Mouse (Mus musculus): ENCODE data around the gene Itga4. TPM values are rescaled to one million over a fixed set of nuclear protein-coding genes. Genes with fewer than 3 reads are reported as not detected.
A peak's percentile ranks its signal among the peaks of the same experiment; 100 is the strongest.

The Itga4 gene
- polyA plus RNA-seq, 1 experiment from 2014 or later = 13.3 TPM

GRCm38 (mm10) chr2:79237216-79237615 is 18.0 kb upstream of the Itga4 start:
- H3K4me1 ChIP-seq (ENCODE audit: control insufficient read depth, insufficient read depth, low read length) = peaks cover 8% of the 10 kb centered on the region; the same call in 1 of the 2 replicates
- 78% methylated on average over 6 of the region's 6 CpGs for WGBS (ENCODE audit: insufficient replicate concordance)

DNA sequence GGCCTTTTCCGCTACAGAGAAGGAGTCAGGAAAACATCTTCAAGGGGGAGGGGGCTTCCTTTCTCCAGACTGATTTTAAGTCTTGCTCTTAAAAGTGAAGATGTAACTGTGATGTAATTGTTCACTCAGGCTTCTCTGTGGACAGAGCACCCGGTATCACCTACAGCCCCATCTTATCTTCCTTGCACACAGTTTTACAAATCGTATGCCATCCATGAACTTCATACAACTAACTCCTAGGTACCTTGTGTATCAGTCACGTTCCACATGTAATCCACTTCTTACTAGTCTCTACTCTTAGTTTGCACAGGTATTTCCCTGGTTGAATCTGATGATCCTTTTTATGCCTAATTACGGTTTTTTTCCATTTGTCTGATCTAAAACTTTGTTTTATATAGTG is 10.9 kb upstream of the Itga4 start:
- Histone ChIP-seq H3K9me3 (replicated peaks; ENCODE audit: control insufficient read depth, low read length) (no peaks in the 10 kb centered on the region), H3K9ac (ENCODE audit: low read depth, low read length) (no peak overlapping the region), H3K27ac (ENCODE audit: low read depth, low read length) (no peak overlapping the region), H3K27me3 (ENCODE audit: control insufficient read depth, insufficient read depth, low read length) (no peaks in the 10 kb centered on the region), H3K36me3 (ENCODE audit: control insufficient read depth, insufficient read depth, low read length) (no peaks in the 10 kb centered on the region), H3K4me1 (ENCODE audit: control insufficient read depth, insufficient read depth, low read length) (peaks cover 15% of the 10 kb centered on the region; the same call in 1 of the 2 replicates), H3K4me3 (ENCODE audit: low read depth, low read length) (no peak overlapping the region), H3K4me2 (no peak overlapping the region)
- ATAC-seq (replicated peaks; ENCODE audit: insufficient number of reproducible peaks, low FRiP score, low TSS enrichment) = no peak
- WGBS (ENCODE audit: insufficient replicate concordance) = 66% methylated on average over 5 of the region's 5 CpGs

More at GRCm38 (mm10) chr2:79237216-79237615, 18.0 kb upstream of the Itga4 start:
- H3K9ac ChIP-seq (ENCODE audit: low read depth, low read length) = no peak overlapping the region
- H3K36me3 ChIP-seq (ENCODE audit: control insufficient read depth, insufficient read depth, low read length) = no peaks in the 10 kb centered on the region
- no peak overlapping the region for H3K4me2 ChIP-seq
- H3K9me3 ChIP-seq (replicated peaks; ENCODE audit: control insufficient read depth, low read length) = no peaks in the 10 kb centered on the region
- H3K27me3 ChIP-seq (ENCODE audit: control insufficient read depth, insufficient read depth, low read length) = no peaks in the 10 kb centered on the region
- no peak overlapping the region for H3K4me3 ChIP-seq (ENCODE audit: low read depth, low read length)
- H3K27ac ChIP-seq (ENCODE audit: low read depth, low read length) = no peak overlapping the region
- no peak for ATAC-seq (replicated peaks; ENCODE audit: insufficient number of reproducible peaks, low FRiP score, low TSS enrichment)

DNA sequence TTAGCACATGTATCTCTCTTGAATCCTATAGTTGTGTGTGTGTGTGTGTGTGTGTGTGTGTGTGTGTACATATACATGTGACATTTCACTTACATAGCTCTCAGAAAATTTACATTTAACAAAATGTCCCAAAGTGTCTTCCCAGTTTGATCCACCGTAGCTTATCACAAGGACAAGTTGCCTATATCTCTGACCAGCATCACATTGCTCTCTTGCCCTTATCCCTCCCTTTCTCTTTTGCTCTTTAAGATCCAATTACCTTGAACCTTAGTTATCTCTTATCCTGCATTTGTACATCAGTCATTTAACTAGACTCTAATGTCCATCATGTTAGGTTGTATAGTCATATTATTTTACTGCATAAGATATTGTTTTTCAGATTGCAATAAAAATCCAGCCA is 10.5 kb upstream of the Itga4 start:
- Histone ChIP-seq H3K4me1 (ENCODE audit: control insufficient read depth, insufficient read depth, low read length) (peaks cover 15% of the 10 kb centered on the region; the same call in 1 of the 2 replicates), H3K27ac (ENCODE audit: low read depth, low read length) (no peak overlapping the region), H3K9me3 (replicated peaks; ENCODE audit: control insufficient read depth, low read length) (no peaks in the 10 kb centered on the region), H3K4me2 (no peak overlapping the region), H3K9ac (ENCODE audit: low read depth, low read length) (no peak overlapping the region), H3K27me3 (ENCODE audit: control insufficient read depth, insufficient read depth, low read length) (no peaks in the 10 kb centered on the region), H3K36me3 (ENCODE audit: control insufficient read depth, insufficient read depth, low read length) (no peaks in the 10 kb centered on the region), H3K4me3 (ENCODE audit: low read depth, low read length) (no peak overlapping the region)
- WGBS (ENCODE audit: insufficient replicate concordance) = 74% methylated on average over 1 of the region's 1 CpGs
- ATAC-seq (replicated peaks; ENCODE audit: insufficient number of reproducible peaks, low FRiP score, low TSS enrichment) = no peak

DNA sequence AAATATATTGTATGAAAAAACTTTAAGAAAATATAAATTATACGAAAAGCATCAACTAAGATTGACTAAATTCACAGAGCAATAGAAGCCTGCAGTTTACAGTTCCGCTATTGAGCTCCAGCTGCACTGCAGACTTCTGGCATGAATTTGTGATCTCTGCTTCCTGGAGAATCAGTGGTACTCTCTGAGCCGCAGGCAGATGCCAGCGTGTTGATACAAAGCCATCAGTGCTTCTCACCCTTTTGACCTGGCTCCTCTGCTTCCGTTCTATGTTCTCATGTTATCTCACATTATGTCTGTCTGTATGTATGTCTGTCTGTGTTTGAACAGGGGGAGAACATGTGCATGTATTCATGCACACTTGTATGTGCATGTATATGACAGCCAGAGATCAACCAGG is 6.9 kb upstream of the Itga4 start:
- H3K36me3 ChIP-seq (ENCODE audit: control insufficient read depth, insufficient read depth, low read length) = no peaks in the 10 kb centered on the region
- no peaks in the 10 kb centered on the region for H3K27me3 ChIP-seq (ENCODE audit: control insufficient read depth, insufficient read depth, low read length)
- H3K9me3 ChIP-seq (replicated peaks; ENCODE audit: control insufficient read depth, low read length) = no peaks in the 10 kb centered on the region
- H3K4me1 ChIP-seq (ENCODE audit: control insufficient read depth, insufficient read depth, low read length) = peaks cover 7% of the 10 kb centered on the region; the same call in 1 of the 2 replicates
- ATAC-seq (replicated peaks; ENCODE audit: insufficient number of reproducible peaks, low FRiP score, low TSS enrichment) = no peak
- H3K4me3 ChIP-seq (ENCODE audit: low read depth, low read length) = no peak overlapping the region
- WGBS (ENCODE audit: insufficient replicate concordance) = 67% methylated on average over 5 of the region's 5 CpGs
- H3K9ac ChIP-seq (ENCODE audit: low read depth, low read length) = no peak overlapping the region
- H3K4me2 ChIP-seq = no peak overlapping the region
- no peak overlapping the region for H3K27ac ChIP-seq (ENCODE audit: low read depth, low read length)

- Histone ChIP-seq H3K4me3 (ENCODE audit: low read depth, low read length) (no peak overlapping the region), H3K9me3 (replicated peaks; ENCODE audit: control insufficient read depth, low read length) (no peaks in the 10 kb centered on the region), H3K4me2 (no peak overlapping the region), H3K27ac (ENCODE audit: low read depth, low read length) (no peak overlapping the region), H3K4me1 (ENCODE audit: control insufficient read depth, insufficient read depth, low read length) (no peaks in the 10 kb centered on the region; the same call in 1 of the 2 replicates), H3K27me3 (ENCODE audit: control insufficient read depth, insufficient read depth, low read length) (no peaks in the 10 kb centered on the region), H3K36me3 (ENCODE audit: control insufficient read depth, insufficient read depth, low read length) (no peaks in the 10 kb centered on the region), H3K9ac (ENCODE audit: low read depth, low read length) (no peak overlapping the region)
- 17% methylated on average over 1 of the region's 1 CpGs for WGBS (ENCODE audit: insufficient replicate concordance)
- no peak for ATAC-seq (replicated peaks; ENCODE audit: insufficient number of reproducible peaks, low FRiP score, low TSS enrichment)
These were observed 4.7 kb upstream of the Itga4 start for GRCm38 (mm10) chr2:79250510-79250909.

GRCm38 (mm10) chr2:79253754-79254197 is 1.4 kb upstream of the Itga4 start:
- whole genome bisulfite sequencing (ENCODE audit: insufficient replicate concordance) = 60% methylated on average over 8 of the region's 8 CpGs
- Histone ChIP-seq H3K4me2 (no peak overlapping the region), H3K9me3 (replicated peaks; ENCODE audit: control insufficient read depth, low read length) (no peaks in the 10 kb centered on the region), H3K27ac (ENCODE audit: low read depth, low read length) (no peak overlapping the region), H3K36me3 (ENCODE audit: control insufficient read depth, insufficient read depth, low read length) (no peaks in the 10 kb centered on the region), H3K27me3 (ENCODE audit: control insufficient read depth, insufficient read depth, low read length) (no peaks in the 10 kb centered on the region), H3K4me3 (ENCODE audit: low read depth, low read length) (no peak overlapping the region), H3K9ac (ENCODE audit: low read depth, low read length) (no peak overlapping the region), H3K4me1 (ENCODE audit: control insufficient read depth, insufficient read depth, low read length) (no peaks in the 10 kb centered on the region; the same call in 1 of the 2 replicates)
- ATAC-seq (replicated peaks; ENCODE audit: insufficient number of reproducible peaks, low FRiP score, low TSS enrichment) = no peak

- Histone ChIP-seq H3K27me3 (ENCODE audit: control insufficient read depth, insufficient read depth, low read length) (no peaks in the 10 kb centered on the region), H3K27ac (ENCODE audit: low read depth, low read length) (no peak overlapping the region), H3K9ac (ENCODE audit: low read depth, low read length) (peak overlapping the region; percentile 68; the same call in 1 of the 2 replicates), H3K4me3 (ENCODE audit: low read depth, low read length) (peak overlapping the region; percentile 61), H3K4me1 (ENCODE audit: control insufficient read depth, insufficient read depth, low read length) (no peaks in the 10 kb centered on the region; the same call in 1 of the 2 replicates), H3K9me3 (replicated peaks; ENCODE audit: control insufficient read depth, low read length) (no peaks in the 10 kb centered on the region), H3K36me3 (ENCODE audit: control insufficient read depth, insufficient read depth, low read length) (no peaks in the 10 kb centered on the region), H3K4me2 (peak overlapping the region; percentile 91)
- WGBS (ENCODE audit: insufficient replicate concordance) = 69% methylated on average over 3 of the region's 3 CpGs
- no peak for ATAC-seq (replicated peaks; ENCODE audit: insufficient number of reproducible peaks, low FRiP score, low TSS enrichment)
These were observed 536 bp upstream of the Itga4 start for GRCm38 (mm10) chr2:79254588-79255191.

- Histone ChIP-seq H3K36me3 (ENCODE audit: control insufficient read depth, insufficient read depth, low read length) (no peaks in the 10 kb centered on the region), H3K27ac (ENCODE audit: low read depth, low read length) (peak overlapping the region; percentile 54; the same call in 1 of the 2 replicates), H3K9me3 (replicated peaks; ENCODE audit: control insufficient read depth, low read length) (no peaks in the 10 kb centered on the region), H3K27me3 (ENCODE audit: control insufficient read depth, insufficient read depth, low read length) (no peaks in the 10 kb centered on the region), H3K4me2 (peak overlapping the region; percentile 91), H3K9ac (ENCODE audit: low read depth, low read length) (peak overlapping the region; percentile 68), H3K4me3 (ENCODE audit: low read depth, low read length) (peak overlapping the region; percentile 61), H3K4me1 (ENCODE audit: control insufficient read depth, insufficient read depth, low read length) (no peaks in the 10 kb centered on the region; the same call in 1 of the 2 replicates)
- 13% methylated on average over 7 of the region's 7 CpGs for WGBS (ENCODE audit: insufficient replicate concordance)
- no peak for ATAC-seq (replicated peaks; ENCODE audit: insufficient number of reproducible peaks, low FRiP score, low TSS enrichment)
These were observed 744 bp downstream of the Itga4 start for GRCm38 (mm10) chr2:79256001-79256339.

- Histone ChIP-seq H3K4me1 (ENCODE audit: control insufficient read depth, insufficient read depth, low read length) (no peaks in the 10 kb centered on the region; the same call in 1 of the 2 replicates), H3K9me3 (replicated peaks; ENCODE audit: control insufficient read depth, low read length) (no peaks in the 10 kb centered on the region), H3K27ac (ENCODE audit: low read depth, low read length) (no peak overlapping the region), H3K27me3 (ENCODE audit: control insufficient read depth, insufficient read depth, low read length) (no peaks in the 10 kb centered on the region), H3K9ac (ENCODE audit: low read depth, low read length) (peak overlapping the region; percentile 68), H3K4me2 (peak overlapping the region; percentile 91), H3K36me3 (ENCODE audit: control insufficient read depth, insufficient read depth, low read length) (no peaks in the 10 kb centered on the region), H3K4me3 (ENCODE audit: low read depth, low read length) (peak overlapping the region; percentile 61)
- ATAC-seq (replicated peaks; ENCODE audit: insufficient number of reproducible peaks, low FRiP score, low TSS enrichment) = no peak
- WGBS (ENCODE audit: insufficient replicate concordance) = 82% methylated on average over 1 of the region's 1 CpGs
These were observed 1.1 kb downstream of the Itga4 start for GRCm38 (mm10) chr2:79256376-79256775.

Measured in heart, embryonic 11.5 days (tissue).